Mouse (Mus musculus) lung, embryonic 16.5 days (tissue): ENCODE results near the gene Zc3h12b. TPM values are rescaled to one million over a fixed set of nuclear protein-coding genes. Genes with fewer than 3 reads are reported as not detected.

Experiments used
- ATAC-seq: fragments of 200-750 bp; cut with Nextera tagmentation; 2 replicates; pipeline ENCODE4 v1.8.0; 2017; ENCODE audit warnings: low read depth, mild to moderate bottlenecking, moderate library complexity
- H3K27ac ChIP-seq: fragments of 300-500 bp; sonication (generic); 2 replicates; pipeline ENCODE4 v1.5.1; 2014; ENCODE audit warnings: mild to moderate bottlenecking, control low read depth, low read length
- H3K27me3 ChIP-seq: fragments of 300-500 bp; sonication (generic); 2 replicates; pipeline ENCODE4 v1.6.1; 2014; ENCODE audit warnings: low read depth, low read length, mixed read lengths; ENCODE audit not compliant: control insufficient read depth, insufficient read depth
- H3K36me3 ChIP-seq: fragments of 300-500 bp; sonication (generic); 2 replicates; pipeline ENCODE4 v1.6.1; 2014; ENCODE audit warnings: low read length; ENCODE audit not compliant: control insufficient read depth, insufficient read depth
- H3K4me1 ChIP-seq: fragments of 300-500 bp; sonication (generic); replicated peaks from 2 replicates; pipeline ENCODE4 v1.6.1; 2014; ENCODE audit warnings: low read length, mixed read lengths; ENCODE audit not compliant: control insufficient read depth, insufficient read depth
- H3K4me2 ChIP-seq: fragments of 300-500 bp; sonication (generic); 2 replicates; pipeline ENCODE4 v1.6.1; 2014; ENCODE audit warnings: low read depth, low read length, control low read depth
- H3K4me3 ChIP-seq: fragments of 300-500 bp; sonication (generic); 2 replicates; pipeline ENCODE4 v1.5.1; 2014; ENCODE audit warnings: mild to moderate bottlenecking, low read length, control low read depth
- H3K9ac ChIP-seq: fragments of 300-500 bp; sonication (generic); 2 replicates; pipeline ENCODE4 v1.6.1; 2014; ENCODE audit warnings: low read length, control low read depth
- H3K9me3 ChIP-seq: fragments of 300-500 bp; sonication (generic); 2 replicates; pipeline ENCODE4 v1.6.1; 2016; ENCODE audit warnings: low read length; ENCODE audit not compliant: control insufficient read depth
- WGBS: fragments of 180-500 bp; shearing (Covaris S2); extraction: QIAGEN DNeasy Blood & Tissue Kit; methylation state at CpG from one replicate; pipeline ENCODE4 v1.1.7; 2014; 5-methylcytosine and 5-hydroxymethylcytosine counted together
- polyA plus RNA-seq: library from polyadenylated mRNA; unstranded; fragments of >200 nt; fragmentation: Nextera tagmentation; extraction: Ambion mirVana; gene quantifications from 2 replicates; pipeline ENCODE4 v1.2.1, GENCODE M21; 2015

The Zc3h12b gene
- polyA plus RNA-seq, 1 experiment from 2014 or later: 2.1 TPM

- peak; percentile 95 for ATAC-seq
- peak overlapping the region; percentile 64 for H3K4me2 ChIP-seq
- no peaks in the 10 kb centered on the region for H3K4me1 ChIP-seq
- no peaks in the 10 kb centered on the region for H3K9me3 ChIP-seq
- H3K4me3 ChIP-seq: peak overlapping the region; percentile 49
- WGBS: 20% methylated on average over 6 of the region's 6 CpGs
- H3K27me3 ChIP-seq: no peaks in the 10 kb centered on the region
- no peaks in the 10 kb centered on the region for H3K36me3 ChIP-seq
- H3K27ac ChIP-seq: peak overlapping the region; percentile 76
- peak overlapping the region; percentile 64 for H3K9ac ChIP-seq
These were observed 257.1 kb downstream of the Zc3h12b start for GRCm38 (mm10) chrX:95968594-95968965.

GRCm38 (mm10) chrX:95969116-95969515 lies 257.6 kb downstream of the Zc3h12b start:
- no peak overlapping the region for H3K4me2 ChIP-seq
- H3K4me3 ChIP-seq: no peak overlapping the region
- no peaks in the 10 kb centered on the region for H3K36me3 ChIP-seq
- H3K4me1 ChIP-seq: no peaks in the 10 kb centered on the region
- H3K27ac ChIP-seq: no peak overlapping the region
- no peak overlapping the region for H3K9ac ChIP-seq
- no peaks in the 10 kb centered on the region for H3K27me3 ChIP-seq
- no peaks in the 10 kb centered on the region for H3K9me3 ChIP-seq
- 50% methylated on average over 6 of the region's 6 CpGs for WGBS
- no peak for ATAC-seq

- no peaks in the 10 kb centered on the region for H3K27me3 ChIP-seq
- 91% methylated on average over 9 of the region's 9 CpGs for WGBS
- ATAC-seq: no peak
- H3K36me3 ChIP-seq: no peaks in the 10 kb centered on the region
- no peaks in the 10 kb centered on the region for H3K4me1 ChIP-seq
- no peaks in the 10 kb centered on the region for H3K9me3 ChIP-seq
- no peak overlapping the region for H3K27ac ChIP-seq
- no peak overlapping the region for H3K9ac ChIP-seq
- no peak overlapping the region for H3K4me3 ChIP-seq
- no peak overlapping the region for H3K4me2 ChIP-seq
These were observed 258.5 kb downstream of the Zc3h12b start for GRCm38 (mm10) chrX:95969936-95970335.

Other genes starting within 250 kb of the Zc3h12b start
- gene Asb12, start 153.7 kb upstream of the Zc3h12b start, polyA plus RNA-seq: 0.20 and 0.44 TPM in 2 replicates
- gene Pfn5, start 153.6 kb upstream of the Zc3h12b start, polyA plus RNA-seq: not detected in 2 replicates
- gene Zc4h2, start 53.2 kb upstream of the Zc3h12b start, polyA plus RNA-seq: 15.1 and 15.2 TPM in 2 replicates
- 48.1 and 48.8 TPM in 2 replicates for gene Las1l, start 245.3 kb downstream of the Zc3h12b start, polyA plus RNA-seq